Comparison of ENCODE assay signal across 8 mouse cellular contexts in the genomic region with DNA sequence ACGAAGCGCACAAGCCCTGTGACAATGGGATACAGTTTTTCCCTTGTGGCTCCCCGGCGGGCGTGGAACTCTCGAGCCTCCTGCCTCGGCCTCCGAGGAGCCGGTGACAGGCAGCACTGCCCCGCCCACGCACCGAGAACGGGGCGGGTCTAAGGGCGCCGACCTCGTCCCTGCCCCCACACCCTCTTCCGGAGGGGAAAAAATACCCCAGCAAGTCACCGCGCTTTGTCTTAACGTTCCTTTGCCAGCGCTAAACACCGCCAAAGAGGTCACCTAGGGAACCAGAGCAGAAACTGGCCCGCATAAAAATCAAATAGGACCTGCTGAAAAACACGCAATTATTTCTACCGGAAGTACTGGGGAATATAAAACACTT. TPM values are rescaled to one million over a fixed set of nuclear protein-coding genes. Genes with fewer than 3 reads are reported as not detected.
DNase-seq lines count a peak whose midpoint lies in the region; ATAC-seq and TF ChIP-seq lines count a peak whose summit lies in the region.

No protein-coding gene starts in this region.

- no peak for TF ChIP-seq CTCF in heart, adult 2 months (IDR thresholded peaks at IDR 0.05)
- TF ChIP-seq CTCF in kidney, adult 2 months (conservative IDR thresholded peaks at IDR 0.05; ENCODE audit: insufficient read depth, insufficient read length, low read depth, low read length), result no peak

- H3K4me1 ChIP-seq in embryonic facial prominence, embryonic 12.5 days, result no peaks in the 10 kb centered on the region
- no peaks in the 10 kb centered on the region for H3K4me1 ChIP-seq in heart, adult 2 months (ENCODE audit: control insufficient read depth, insufficient read depth, low read length)
- H3K4me1 ChIP-seq in kidney, adult 2 months (ENCODE audit: control insufficient read depth, insufficient read depth, low read length), result peaks cover 3% of the 10 kb centered on the region; the same call in 1 of the 2 replicates
- H3K4me1 ChIP-seq in limb, embryonic 12.5 days (replicated peaks), result no peaks in the 10 kb centered on the region
- no peaks in the 10 kb centered on the region for H3K4me1 ChIP-seq in midbrain, embryonic 13.5 days (replicated peaks)

- no peaks in the 10 kb centered on the region for H3K36me3 ChIP-seq in embryonic facial prominence, embryonic 12.5 days
- H3K36me3 ChIP-seq in heart, adult 2 months (ENCODE audit: control insufficient read depth, insufficient read depth, low read length), result no peaks in the 10 kb centered on the region
- no peaks in the 10 kb centered on the region for H3K36me3 ChIP-seq in kidney, adult 2 months (ENCODE audit: control insufficient read depth, insufficient read depth, low read length)
- H3K36me3 ChIP-seq in limb, embryonic 12.5 days, result no peaks in the 10 kb centered on the region
- no peaks in the 10 kb centered on the region for H3K36me3 ChIP-seq in midbrain, embryonic 13.5 days

- H3K4me2 ChIP-seq in embryonic facial prominence, embryonic 12.5 days (replicated peaks), result peak overlapping the region; percentile 52
- H3K4me2 ChIP-seq in limb, embryonic 12.5 days, result peak overlapping the region; percentile 55
- H3K4me2 ChIP-seq in midbrain, embryonic 13.5 days (replicated peaks), result peak overlapping the region; percentile 63

- no peaks in the 10 kb centered on the region for H3K27me3 ChIP-seq in embryonic facial prominence, embryonic 12.5 days
- no peaks in the 10 kb centered on the region for H3K27me3 ChIP-seq in heart, adult 2 months (ENCODE audit: control insufficient read depth, insufficient read depth, low read length)
- no peaks in the 10 kb centered on the region for H3K27me3 ChIP-seq in kidney, adult 2 months (replicated peaks; ENCODE audit: control insufficient read depth, insufficient read depth, low read length)
- H3K27me3 ChIP-seq in limb, embryonic 12.5 days, result no peaks in the 10 kb centered on the region
- no peaks in the 10 kb centered on the region for H3K27me3 ChIP-seq in midbrain, embryonic 13.5 days

- peak overlapping the region; percentile 84 for H3K27ac ChIP-seq in embryonic facial prominence, embryonic 12.5 days
- peak overlapping the region; percentile 89 for H3K27ac ChIP-seq in heart, adult 2 months
- H3K27ac ChIP-seq in kidney, adult 2 months (ENCODE audit: insufficient read depth, low read depth, low read length), result peak overlapping the region; percentile 90
- H3K27ac ChIP-seq in limb, embryonic 12.5 days, result peak overlapping the region; percentile 87
- peak overlapping the region; percentile 77 for H3K27ac ChIP-seq in midbrain, embryonic 13.5 days

- TF ChIP-seq POLR2A in heart, adult 2 months (IDR thresholded peaks at IDR 0.05; ENCODE audit: insufficient read depth, low read depth, low read length), result no peak
- no peak for TF ChIP-seq POLR2A in kidney, adult 2 months (IDR thresholded peaks at IDR 0.05; ENCODE audit: low read depth, low read length)

- H3K4me3 ChIP-seq in embryonic facial prominence, embryonic 12.5 days, result peak overlapping the region; percentile 54
- H3K4me3 ChIP-seq in heart, adult 2 months, result peak overlapping the region; percentile 75
- peak overlapping the region; percentile 75 for H3K4me3 ChIP-seq in kidney, adult 2 months (ENCODE audit: insufficient read depth, low read depth, low read length)
- peak overlapping the region; percentile 49 for H3K4me3 ChIP-seq in limb, embryonic 12.5 days (replicated peaks)
- peak overlapping the region; percentile 59 for H3K4me3 ChIP-seq in midbrain, embryonic 13.5 days (replicated peaks)

- 3% methylated on average over 26 of the region's 26 CpGs for WGBS in embryonic facial prominence, embryonic 12.5 days
- 3% methylated on average over 26 of the region's 26 CpGs for WGBS in heart, adult 2 months
- 7% methylated on average over 26 of the region's 26 CpGs for WGBS in kidney, adult 2 months
- 8% methylated on average over 26 of the region's 26 CpGs for WGBS in limb, embryonic 12.5 days
- 3% methylated on average over 26 of the region's 26 CpGs for WGBS in midbrain, embryonic 13.5 days

- intact Hi-C loops in heart, adult 2 months (cut with DNase I), result loop anchor here (5.0 kb wide), 2 partner anchors 136 to 181 kb away; a partner anchor contains a TSS

- H3K79me2 ChIP-seq in heart, adult 2 months (replicated peaks; ENCODE audit: control insufficient read depth, insufficient read depth, low read length), result no peaks in the 10 kb centered on the region

- 0 out of 2 replicates have a peak, but pooled peaks have one; percentile 56 for TF ChIP-seq EP300 in heart, adult 2 months (IDR thresholded peaks at IDR 0.05; ENCODE audit: insufficient read depth, low read depth, low read length)

- H3K9ac ChIP-seq in embryonic facial prominence, embryonic 12.5 days, result peak overlapping the region; percentile 42; the same call in 1 of the 2 replicates
- H3K9ac ChIP-seq in heart, adult 2 months (ENCODE audit: low read depth, low read length), result peak overlapping the region; percentile 51; the same call in 1 of the 2 replicates
- H3K9ac ChIP-seq in limb, embryonic 12.5 days (replicated peaks), result peak overlapping the region; percentile 55
- peak overlapping the region; percentile 30 for H3K9ac ChIP-seq in midbrain, embryonic 13.5 days (replicated peaks)

- no peaks in the 10 kb centered on the region for H3K9me3 ChIP-seq in embryonic facial prominence, embryonic 12.5 days
- no peaks in the 10 kb centered on the region; the same call in 1 of the 2 replicates for H3K9me3 ChIP-seq in limb, embryonic 12.5 days
- H3K9me3 ChIP-seq in midbrain, embryonic 13.5 days, result no peaks in the 10 kb centered on the region

- no peak for ATAC-seq in frontal cortex, adult (ENCODE audit: low TSS enrichment)
- ATAC-seq in embryonic facial prominence, embryonic 12.5 days (ENCODE audit: insufficient number of reproducible peaks, insufficient read depth, low FRiP score, low TSS enrichment), result no peak
- ATAC-seq in limb, embryonic 12.5 days (ENCODE audit: insufficient number of reproducible peaks, insufficient read depth, low FRiP score, low TSS enrichment, low read depth), result no peak
- ATAC-seq in midbrain, embryonic 13.5 days, result peak; percentile 57

- peak; percentile 38 to 66 for DNase-seq in frontal cortex, adult 2 months (ENCODE audit: extremely low spot score in 1 of 2, low spot score in 1 of 2)
- peak; percentile 85 to 87 for DNase-seq in heart, adult 2 months
- DNase-seq in kidney, adult 2 months, result peak; percentile 78
- peak; percentile 83 for DNase-seq in spleen, adult 12 weeks (ENCODE audit: low spot score)

RNA-seq across cellular contexts. Expression of a gene that starts 0.4 kb away (rescaled TPM):
- 0.48 and 0.76 TPM in 2 replicates for polyA plus RNA-seq in frontal cortex, adult 2 months (2012; rRNA removed)
- polyA plus RNA-seq in embryonic facial prominence, embryonic 12.5 days (2016; fragmentation: Nextera tagmentation; extraction: Ambion mirVana), result 0.50 and 0.51 TPM in 2 replicates
- under 1 TPM; 0.29 to 0.45 TPM for total RNA-seq in heart, adult 2 months (2021)
- polyA plus RNA-seq in heart, adult 2 months (2012; rRNA removed), result 0.29 and 0.43 TPM in 2 replicates
- 0.33 and 0.39 TPM in 2 replicates for polyA plus RNA-seq in kidney, adult 2 months (2012; rRNA removed)
- polyA plus RNA-seq in limb, embryonic 12.5 days (2016; fragmentation: Nextera tagmentation; extraction: Ambion mirVana), result 0.60 and 0.92 TPM in 2 replicates
- polyA plus RNA-seq in midbrain, embryonic 13.5 days (2015; fragmentation: Nextera tagmentation; extraction: Ambion mirVana), result 0.59 and 0.74 TPM in 2 replicates

RNA-seq across cellular contexts. Expression of a gene that starts 43.0 kb away (rescaled TPM):
- polyA plus RNA-seq in frontal cortex, adult 2 months (2012; rRNA removed), result 102 and 104 TPM in 2 replicates
- 11.3 and 12.4 TPM in 2 replicates for polyA plus RNA-seq in embryonic facial prominence, embryonic 12.5 days (2016; fragmentation: Nextera tagmentation; extraction: Ambion mirVana)
- 1 to 10 TPM in 1 of 2 experiments, under 1 TPM in 1; 0.64 to 1.6 TPM for total RNA-seq in heart, adult 2 months (2021)
- polyA plus RNA-seq in heart, adult 2 months (2012; rRNA removed), result 2.3 and 2.7 TPM in 2 replicates
- polyA plus RNA-seq in kidney, adult 2 months (2012; rRNA removed), result 2.0 TPM in 2 replicates
- polyA plus RNA-seq in limb, embryonic 12.5 days (2016; fragmentation: Nextera tagmentation; extraction: Ambion mirVana), result 11.8 and 13.2 TPM in 2 replicates
- polyA plus RNA-seq in midbrain, embryonic 13.5 days (2015; fragmentation: Nextera tagmentation; extraction: Ambion mirVana), result 23.2 and 24.8 TPM in 2 replicates
